Mouse (Mus musculus): ENCODE measurements around the gene Sycp3. TPM values are rescaled to one million over a fixed set of nuclear protein-coding genes. Genes with fewer than 3 reads are reported as not detected.

The Sycp3 gene
- polyA plus RNA-seq (2015; fragmentation: Nextera tagmentation; extraction: Ambion mirVana), result 31.6 and 50.4 TPM in 2 replicates

- 77% methylated on average over 33 of the region's 33 CpGs for WGBS
- no peak within 1 kb of the TSS for H3K27ac ChIP-seq (ENCODE audit: low read depth, low read length)
- no peak within 1 kb of the TSS for H3K4me3 ChIP-seq (ENCODE audit: low read depth, low read length)
- H3K27me3 ChIP-seq (replicated peaks; ENCODE audit: control insufficient read depth, insufficient read depth, low read length), result no peaks in the 10 kb centered on the region
- peak; percentile 57; the same call in 1 of the 2 replicates for ATAC-seq
- no peak within 1 kb of the TSS for H3K9ac ChIP-seq (ENCODE audit: low read depth, low read length)
- no peak for TF ChIP-seq CTCF (IDR thresholded peaks at IDR 0.05; ENCODE audit: low read depth)
- H3K4me1 ChIP-seq (replicated peaks; ENCODE audit: control insufficient read depth, insufficient read depth, low read length), result no peaks in the 10 kb centered on the region
- no peaks in the 10 kb centered on the region for H3K9me3 ChIP-seq (ENCODE audit: control insufficient read depth)
- H3K4me2 ChIP-seq (replicated peaks; ENCODE audit: low read depth), result 0 out of 2 replicates have a peak within 1 kb of the TSS, but pooled peaks have one; percentile 13
- no peaks in the 10 kb centered on the region for H3K36me3 ChIP-seq (ENCODE audit: control insufficient read depth, insufficient read depth)
These were observed at the start of gene Sycp3 for GRCm38 (mm10) chr10:88459502-88459992. Sycp3 (plus strand) TSS chr10:88459569.

DNA sequence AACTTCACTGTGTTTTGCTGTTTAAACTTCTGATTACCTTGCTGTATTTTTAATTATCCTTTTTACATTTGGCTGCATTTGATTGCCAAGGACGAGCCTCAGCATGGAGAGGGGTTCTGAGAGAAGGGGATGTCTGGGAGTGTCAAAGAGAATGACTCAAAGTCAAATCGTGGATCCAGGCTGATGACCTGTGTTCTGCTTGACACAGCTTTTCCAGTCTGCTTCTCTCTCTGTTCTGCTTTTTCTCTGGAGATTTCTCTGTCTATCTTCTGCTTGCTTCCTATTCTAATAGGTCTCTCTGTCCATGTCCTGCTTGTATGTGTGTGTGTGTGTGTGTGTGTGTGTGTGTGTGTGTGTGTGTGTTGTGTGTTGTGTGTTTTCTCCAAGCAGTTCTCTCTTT, 49.6 kb upstream of the Sycp3 start:
- Histone ChIP-seq H3K4me3 (ENCODE audit: low read depth, low read length) (no peak overlapping the region), H3K27ac (ENCODE audit: low read depth, low read length) (no peak overlapping the region), H3K4me1 (replicated peaks; ENCODE audit: control insufficient read depth, insufficient read depth, low read length) (no peaks in the 10 kb centered on the region), H3K9me3 (ENCODE audit: control insufficient read depth) (no peaks in the 10 kb centered on the region), H3K36me3 (ENCODE audit: control insufficient read depth, insufficient read depth) (peaks cover 6% of the 10 kb centered on the region; the same call in 1 of the 2 replicates), H3K27me3 (replicated peaks; ENCODE audit: control insufficient read depth, insufficient read depth, low read length) (no peaks in the 10 kb centered on the region), H3K9ac (ENCODE audit: low read depth, low read length) (no peak overlapping the region), H3K4me2 (replicated peaks; ENCODE audit: low read depth) (no peak overlapping the region)
- ATAC-seq, result no peak
- WGBS, result 60% methylated on average over 2 of the region's 2 CpGs
- no peak for TF ChIP-seq CTCF (IDR thresholded peaks at IDR 0.05; ENCODE audit: low read depth)

DNA sequence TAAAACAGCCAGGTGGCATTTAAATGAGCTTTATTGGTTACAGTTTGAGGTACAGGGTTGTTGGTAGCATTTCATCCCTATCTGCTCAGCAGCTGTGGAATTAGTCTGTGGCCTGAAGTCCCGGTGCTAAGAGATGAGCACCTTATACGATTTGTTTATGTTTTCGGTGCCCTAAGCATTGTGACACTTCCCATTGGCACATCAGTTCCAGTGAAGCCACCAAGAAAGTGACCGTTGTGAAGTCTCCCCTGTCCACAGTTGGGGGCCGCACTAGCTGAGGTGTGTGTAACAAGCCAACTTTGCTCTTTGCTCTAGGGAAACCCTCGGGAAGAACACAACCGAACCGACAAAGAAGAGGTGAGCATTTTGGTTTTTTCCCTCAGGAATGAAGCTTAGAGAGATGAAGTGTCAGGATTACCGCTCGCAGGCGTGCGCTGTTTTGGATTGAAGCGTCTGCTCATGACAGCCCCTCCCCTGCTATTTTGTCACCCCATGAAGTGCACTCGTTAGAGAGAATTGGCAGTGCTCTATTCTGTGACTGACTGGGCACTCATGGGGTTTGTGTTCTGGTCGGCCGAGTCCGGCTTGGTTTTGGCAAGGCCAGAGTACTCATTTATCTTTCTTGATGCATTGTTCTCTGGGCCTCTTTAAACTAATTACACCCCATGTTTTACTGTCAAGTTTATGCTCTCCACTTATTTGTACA, 46.9 kb upstream of the Sycp3 start:
- WGBS, result 78% methylated on average over 17 of the region's 17 CpGs
- no peak for ATAC-seq
- H3K9ac ChIP-seq (ENCODE audit: low read depth, low read length), result no peak overlapping the region

DNA sequence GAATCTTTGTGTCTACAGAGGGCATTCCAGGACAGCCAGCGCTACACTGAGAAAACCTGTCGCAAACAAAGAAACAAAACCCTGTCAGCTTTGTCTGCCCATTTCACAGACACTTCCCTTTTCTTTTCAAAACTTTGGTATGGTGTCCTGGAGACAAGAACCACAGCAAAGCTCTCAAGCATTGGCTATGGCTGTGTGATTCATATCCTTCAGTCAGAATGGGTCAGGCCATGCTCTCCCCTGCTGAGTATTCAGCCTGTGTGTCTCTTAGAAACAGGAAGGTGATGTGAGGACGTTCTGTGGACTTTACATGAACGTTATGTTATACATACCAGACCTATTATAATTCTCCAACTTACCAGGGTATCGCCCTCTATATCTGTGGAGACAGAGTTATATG, 41.7 kb upstream of the Sycp3 start:
- H3K4me3 ChIP-seq (ENCODE audit: low read depth, low read length), result no peak overlapping the region
- H3K27me3 ChIP-seq (replicated peaks; ENCODE audit: control insufficient read depth, insufficient read depth, low read length), result no peaks in the 10 kb centered on the region
- ATAC-seq, result no peak
- TF ChIP-seq CTCF (IDR thresholded peaks at IDR 0.05; ENCODE audit: low read depth), result no peak
- H3K27ac ChIP-seq (ENCODE audit: low read depth, low read length), result no peak overlapping the region
- no peak overlapping the region for H3K4me2 ChIP-seq (replicated peaks; ENCODE audit: low read depth)
- H3K9ac ChIP-seq (ENCODE audit: low read depth, low read length), result no peak overlapping the region
- no peaks in the 10 kb centered on the region for H3K9me3 ChIP-seq (ENCODE audit: control insufficient read depth)
- H3K4me1 ChIP-seq (replicated peaks; ENCODE audit: control insufficient read depth, insufficient read depth, low read length), result no peaks in the 10 kb centered on the region
- 88% methylated on average over 5 of the region's 5 CpGs for WGBS
- peaks cover 47% of the 10 kb centered on the region for H3K36me3 ChIP-seq (ENCODE audit: control insufficient read depth, insufficient read depth)

More for the DNA sequence above, 46.9 kb upstream of the Sycp3 start:
- Histone ChIP-seq H3K4me1 (replicated peaks; ENCODE audit: control insufficient read depth, insufficient read depth, low read length) (no peaks in the 10 kb centered on the region), H3K27ac (ENCODE audit: low read depth, low read length) (no peak overlapping the region), H3K27me3 (replicated peaks; ENCODE audit: control insufficient read depth, insufficient read depth, low read length) (no peaks in the 10 kb centered on the region), H3K36me3 (ENCODE audit: control insufficient read depth, insufficient read depth) (peaks cover 17% of the 10 kb centered on the region), H3K4me3 (ENCODE audit: low read depth, low read length) (no peak overlapping the region), H3K4me2 (replicated peaks; ENCODE audit: low read depth) (no peak overlapping the region), H3K9me3 (ENCODE audit: control insufficient read depth) (no peaks in the 10 kb centered on the region)
- no peak for TF ChIP-seq CTCF (IDR thresholded peaks at IDR 0.05; ENCODE audit: low read depth)

DNA sequence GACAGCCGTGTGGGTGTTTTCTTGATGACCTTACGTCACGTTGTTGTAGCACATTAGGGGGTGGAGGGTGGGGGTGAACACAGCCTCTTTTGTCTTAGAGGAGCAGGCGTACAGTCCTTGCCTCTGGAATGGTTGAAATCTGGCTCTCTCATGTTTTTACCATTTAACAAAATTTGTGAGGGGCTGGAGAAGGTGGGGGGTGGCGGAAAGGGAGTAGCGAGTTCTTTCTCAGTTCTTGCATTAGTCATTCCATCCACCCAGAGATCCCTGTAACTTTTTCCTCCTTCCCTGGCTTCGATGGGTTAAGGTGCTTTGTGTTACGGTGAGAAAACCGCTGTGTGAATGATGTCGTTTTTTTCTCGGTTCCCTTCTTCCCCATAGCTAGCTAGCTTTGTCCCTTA, 39.2 kb upstream of the Sycp3 start:
- Histone ChIP-seq H3K9ac (ENCODE audit: low read depth, low read length) (no peak overlapping the region), H3K27ac (ENCODE audit: low read depth, low read length) (no peak overlapping the region), H3K27me3 (replicated peaks; ENCODE audit: control insufficient read depth, insufficient read depth, low read length) (no peaks in the 10 kb centered on the region), H3K4me2 (replicated peaks; ENCODE audit: low read depth) (no peak overlapping the region), H3K36me3 (ENCODE audit: control insufficient read depth, insufficient read depth) (peaks cover 48% of the 10 kb centered on the region), H3K4me1 (replicated peaks; ENCODE audit: control insufficient read depth, insufficient read depth, low read length) (no peaks in the 10 kb centered on the region), H3K9me3 (ENCODE audit: control insufficient read depth) (no peaks in the 10 kb centered on the region), H3K4me3 (ENCODE audit: low read depth, low read length) (no peak overlapping the region)
- no peak for ATAC-seq
- WGBS, result 81% methylated on average over 11 of the region's 11 CpGs
- TF ChIP-seq CTCF (IDR thresholded peaks at IDR 0.05; ENCODE audit: low read depth), result no peak

- Histone ChIP-seq H3K27ac (ENCODE audit: low read depth, low read length) (no peak overlapping the region), H3K27me3 (replicated peaks; ENCODE audit: control insufficient read depth, insufficient read depth, low read length) (no peaks in the 10 kb centered on the region), H3K4me2 (replicated peaks; ENCODE audit: low read depth) (no peak overlapping the region), H3K9ac (ENCODE audit: low read depth, low read length) (no peak overlapping the region), H3K36me3 (ENCODE audit: control insufficient read depth, insufficient read depth) (peaks cover 41% of the 10 kb centered on the region), H3K9me3 (ENCODE audit: control insufficient read depth) (no peaks in the 10 kb centered on the region), H3K4me3 (ENCODE audit: low read depth, low read length) (no peak overlapping the region), H3K4me1 (replicated peaks; ENCODE audit: control insufficient read depth, insufficient read depth, low read length) (no peaks in the 10 kb centered on the region)
- WGBS, result 91% methylated on average over 19 of the region's 19 CpGs
- TF ChIP-seq CTCF (IDR thresholded peaks at IDR 0.05; ENCODE audit: low read depth), result no peak
- ATAC-seq, result no peak
These were observed 38.5 kb upstream of the Sycp3 start for GRCm38 (mm10) chr10:88420655-88421435.

Data from intestine, postnatal 0 days (tissue).